Mouse (Mus musculus) frontal cortex, adult (tissue): Measurements from ENCODE around the gene Prim2.

Source experiments
- ATAC-seq: cut with Nextera tagmentation; 2 replicates; pipeline ENCODE4 v1.9.2; 2017; ENCODE audit warnings: mild to moderate bottlenecking, moderate library complexity, mixed read lengths; ENCODE audit not compliant: low TSS enrichment

Prim2 gene

GRCm38 (mm10) chr1:33551350-33551749 lies 118.2 kb downstream of the Prim2 start:
- ATAC-seq, result no peak

GRCm38 (mm10) chr1:33541708-33542107 lies 127.9 kb downstream of the Prim2 start:
- ATAC-seq, result no peak

GRCm38 (mm10) chr1:33537948-33538347 lies 131.6 kb downstream of the Prim2 start:
- no peak for ATAC-seq

- no peak for ATAC-seq
Observed at GRCm38 (mm10) chr1:33536272-33537004, 133.2 kb downstream of the Prim2 start.

- no peak for ATAC-seq
Observed at GRCm38 (mm10) chr1:33535140-33535686, 134.4 kb downstream of the Prim2 start.

GRCm38 (mm10) chr1:33531860-33532259 lies 137.7 kb downstream of the Prim2 start:
- ATAC-seq, result no peak

- ATAC-seq, result no peak
Observed at GRCm38 (mm10) chr1:33531097-33531856, 138.3 kb downstream of the Prim2 start.

- ATAC-seq, result no peak
Observed at GRCm38 (mm10) chr1:33530491-33530890, 139.1 kb downstream of the Prim2 start.

GRCm38 (mm10) chr1:33529543-33530232 lies 139.9 kb downstream of the Prim2 start:
- peak; percentile 87 for ATAC-seq

GRCm38 (mm10) chr1:33527352-33527863 lies 142.2 kb downstream of the Prim2 start:
- no peak for ATAC-seq

- peak; percentile 52; the same call in 1 of the 2 replicates for ATAC-seq
Observed at GRCm38 (mm10) chr1:33523223-33523622, 146.4 kb downstream of the Prim2 start.

GRCm38 (mm10) chr1:33515124-33515523 lies 154.5 kb downstream of the Prim2 start:
- ATAC-seq, result no peak

- ATAC-seq, result peak; percentile 31; the same call in 1 of the 2 replicates
Observed at GRCm38 (mm10) chr1:33511310-33511709, 158.3 kb downstream of the Prim2 start.

GRCm38 (mm10) chr1:33504371-33504770 lies 165.2 kb downstream of the Prim2 start:
- ATAC-seq, result no peak

GRCm38 (mm10) chr1:33502890-33503289 lies 166.7 kb downstream of the Prim2 start:
- ATAC-seq, result no peak

GRCm38 (mm10) chr1:33502298-33502697 lies 167.3 kb downstream of the Prim2 start:
- ATAC-seq, result no peak

- ATAC-seq, result peak; percentile 44; the same call in 1 of the 2 replicates
Observed at GRCm38 (mm10) chr1:33500111-33500510, 169.5 kb downstream of the Prim2 start.

- peak; percentile 46; the same call in 1 of the 2 replicates for ATAC-seq
Observed at GRCm38 (mm10) chr1:33499603-33500002, 170.0 kb downstream of the Prim2 start.

- ATAC-seq, result no peak
Observed at GRCm38 (mm10) chr1:33496128-33496527, 173.5 kb downstream of the Prim2 start.

GRCm38 (mm10) chr1:33495586-33495985 lies 174.0 kb downstream of the Prim2 start:
- no peak for ATAC-seq

GRCm38 (mm10) chr1:33495203-33495553 lies 174.4 kb downstream of the Prim2 start:
- no peak for ATAC-seq
